Mouse (Mus musculus): ENCODE results near the gene Adamts3. TPM values are rescaled to one million over a fixed set of nuclear protein-coding genes. Genes with fewer than 3 reads are reported as not detected.

Gene Adamts3
- polyA plus RNA-seq, 2 experiments, result 0.98 to 1.2 TPM

DNA sequence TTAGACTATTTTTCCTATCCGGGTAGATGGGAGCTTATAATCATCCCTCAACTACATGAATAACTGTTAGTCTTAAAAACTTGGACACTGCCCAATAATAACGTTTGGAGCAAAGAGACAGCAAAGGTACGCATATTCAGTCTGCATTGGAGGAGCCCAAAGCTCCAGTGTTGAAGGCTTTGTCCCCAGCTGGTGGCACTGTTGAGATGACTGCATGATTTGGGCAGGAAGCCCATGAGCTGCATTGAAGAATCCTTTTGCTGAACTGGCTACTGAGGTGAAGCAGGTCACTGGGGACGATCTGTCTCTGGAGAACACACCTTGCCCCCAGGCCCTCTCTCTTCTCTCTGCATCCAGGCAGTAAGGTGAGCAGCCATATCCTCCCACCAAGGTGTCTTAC lies 43.5 kb downstream of the Adamts3 start:
- no peak for DNase-seq (ENCODE audit: low read depth in 3 of 3, low spot score in 3 of 3)
- H3K36me3 ChIP-seq (replicated peaks; ENCODE audit: control insufficient read depth, insufficient read depth, low read depth), result no peaks in the 10 kb centered on the region
- no peaks in the 10 kb centered on the region for H3K27me3 ChIP-seq (ENCODE audit: control insufficient read depth, insufficient read depth, low read length)
- H3K4me2 ChIP-seq (ENCODE audit: low read depth), result no peak overlapping the region
- peak; percentile 49 for TF ChIP-seq CTCF (IDR thresholded peaks at IDR 0.05; ENCODE audit: low read depth)
- TF ChIP-seq EP300 (IDR thresholded peaks at IDR 0.05; ENCODE audit: low read depth), result no peak
- H3K9me3 ChIP-seq (ENCODE audit: control insufficient read depth, low read length), result no peaks in the 10 kb centered on the region
- H3K4me3 ChIP-seq (ENCODE audit: insufficient read depth in 1 of 2, low read depth in 2 of 2, low read length in 2 of 2), result no peak overlapping the region
- 59% methylated on average over 4 of the region's 4 CpGs for WGBS (ENCODE audit: insufficient replicate concordance)
- ATAC-seq (ENCODE audit: insufficient read depth), result no peak
- no peak overlapping the region for H3K9ac ChIP-seq (replicated peaks)
- H3K4me1 ChIP-seq (replicated peaks; ENCODE audit: control insufficient read depth in 2 of 2, insufficient read depth in 2 of 2, low read length in 1 of 2), result no peaks in the 10 kb centered on the region
- H3K27ac ChIP-seq, result no peak overlapping the region

DNA sequence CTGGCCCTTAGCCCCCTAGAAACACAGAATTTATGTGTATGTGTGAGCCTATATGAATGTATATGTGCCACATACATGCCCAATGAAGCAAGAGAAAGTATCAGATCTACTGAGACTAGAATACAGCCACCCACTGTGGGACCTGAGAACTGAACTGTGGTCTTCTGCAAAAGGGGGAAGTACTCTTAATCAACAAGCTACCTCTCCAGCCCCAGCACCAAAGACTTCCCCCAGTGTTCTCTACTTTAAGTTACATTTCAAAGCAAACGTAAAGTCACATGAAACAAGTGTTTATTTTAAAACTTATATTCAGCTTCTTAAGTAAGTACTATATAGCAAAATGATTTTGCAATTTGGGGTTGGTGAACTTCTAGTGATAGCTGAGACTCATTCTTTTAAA lies 62.0 kb downstream of the Adamts3 start:
- no peak for TF ChIP-seq EP300 (IDR thresholded peaks at IDR 0.05; ENCODE audit: low read depth)
- no peak for TF ChIP-seq CTCF (IDR thresholded peaks at IDR 0.05; ENCODE audit: low read depth)
- no peaks in the 10 kb centered on the region for H3K9me3 ChIP-seq (ENCODE audit: control insufficient read depth, low read length)
- no peak overlapping the region for H3K4me2 ChIP-seq (ENCODE audit: low read depth)
- H3K27ac ChIP-seq, result no peak overlapping the region
- no peak for ATAC-seq (ENCODE audit: insufficient read depth)
- no peak overlapping the region for H3K4me3 ChIP-seq (ENCODE audit: insufficient read depth in 1 of 2, low read depth in 2 of 2, low read length in 2 of 2)
- no peaks in the 10 kb centered on the region for H3K27me3 ChIP-seq (ENCODE audit: control insufficient read depth, insufficient read depth, low read length)
- DNase-seq (ENCODE audit: low read depth in 3 of 3, low spot score in 3 of 3), result no peak
- H3K4me1 ChIP-seq (replicated peaks; ENCODE audit: control insufficient read depth in 2 of 2, insufficient read depth in 2 of 2, low read length in 1 of 2), result no peaks in the 10 kb centered on the region
- H3K9ac ChIP-seq (replicated peaks), result no peak overlapping the region
- H3K36me3 ChIP-seq (replicated peaks; ENCODE audit: control insufficient read depth, insufficient read depth, low read depth), result no peaks in the 10 kb centered on the region
- WGBS (ENCODE audit: insufficient replicate concordance), result 37% methylated on average over 1 of the region's 1 CpGs

DNA sequence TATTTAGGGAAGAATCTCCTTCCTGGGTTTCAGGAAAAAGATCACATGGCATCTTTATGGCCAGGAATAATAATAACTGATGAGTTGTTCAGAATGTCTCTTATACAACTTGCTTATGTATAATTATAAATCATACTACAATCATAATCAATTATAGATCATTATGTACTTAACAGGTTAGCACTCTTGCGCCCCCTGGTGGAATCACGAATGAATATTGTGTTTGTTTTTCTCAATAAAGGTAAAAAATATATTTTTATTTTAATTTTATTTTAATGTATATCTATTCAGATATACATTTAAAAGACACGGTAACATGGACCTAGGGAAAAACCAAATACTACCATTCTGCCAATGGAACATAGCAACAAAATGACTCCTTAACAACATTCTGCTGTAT lies 63.6 kb downstream of the Adamts3 start:
- Histone ChIP-seq H3K4me3 (ENCODE audit: insufficient read depth in 1 of 2, low read depth in 2 of 2, low read length in 2 of 2) (no peak overlapping the region), H3K4me2 (ENCODE audit: low read depth) (no peak overlapping the region), H3K27me3 (ENCODE audit: control insufficient read depth, insufficient read depth, low read length) (no peaks in the 10 kb centered on the region), H3K9me3 (ENCODE audit: control insufficient read depth, low read length) (no peaks in the 10 kb centered on the region), H3K27ac (no peak overlapping the region), H3K36me3 (replicated peaks; ENCODE audit: control insufficient read depth, insufficient read depth, low read depth) (no peaks in the 10 kb centered on the region), H3K9ac (replicated peaks) (no peak overlapping the region), H3K4me1 (replicated peaks; ENCODE audit: control insufficient read depth in 2 of 2, insufficient read depth in 2 of 2, low read length in 1 of 2) (no peaks in the 10 kb centered on the region)
- DNase-seq (ENCODE audit: low read depth in 3 of 3, low spot score in 3 of 3), result peak; percentile 11 to 27 (median 22)
- ATAC-seq (ENCODE audit: insufficient read depth), result no peak
- peak; percentile 37; the same call in 1 of the 2 replicates for TF ChIP-seq CTCF (IDR thresholded peaks at IDR 0.05; ENCODE audit: low read depth)
- TF ChIP-seq EP300 (IDR thresholded peaks at IDR 0.05; ENCODE audit: low read depth), result no peak
- 11% methylated on average over 3 of the region's 3 CpGs for WGBS (ENCODE audit: insufficient replicate concordance)

DNA sequence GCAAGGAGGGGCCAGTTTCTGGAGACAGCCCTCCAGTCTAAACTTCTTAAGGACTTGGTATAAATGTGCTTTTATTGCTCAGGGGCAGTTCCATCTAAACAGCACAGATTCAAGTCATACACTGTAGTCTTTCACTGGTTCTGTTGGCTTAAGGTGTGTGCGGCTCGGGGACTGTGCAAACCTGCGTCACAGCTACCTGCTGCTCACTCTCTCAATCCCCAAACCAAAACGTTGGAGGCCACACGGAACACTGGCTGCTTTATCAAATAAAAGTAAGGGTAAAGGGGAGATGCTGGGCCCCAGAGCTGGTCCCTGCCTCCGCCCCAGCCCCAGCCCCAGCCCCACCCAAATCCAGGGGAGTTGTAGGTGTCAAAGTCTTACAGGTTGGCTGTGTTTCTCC lies 66.5 kb downstream of the Adamts3 start:
- Histone ChIP-seq H3K36me3 (replicated peaks; ENCODE audit: control insufficient read depth, insufficient read depth, low read depth) (no peaks in the 10 kb centered on the region), H3K27me3 (ENCODE audit: control insufficient read depth, insufficient read depth, low read length) (no peaks in the 10 kb centered on the region), H3K9me3 (ENCODE audit: control insufficient read depth, low read length) (no peaks in the 10 kb centered on the region), H3K4me2 (ENCODE audit: low read depth) (no peak overlapping the region), H3K9ac (replicated peaks) (no peak overlapping the region), H3K27ac (no peak overlapping the region), H3K4me1 (replicated peaks; ENCODE audit: control insufficient read depth in 2 of 2, insufficient read depth in 2 of 2, low read length in 1 of 2) (no peaks in the 10 kb centered on the region), H3K4me3 (ENCODE audit: insufficient read depth in 1 of 2, low read depth in 2 of 2, low read length in 2 of 2) (no peak overlapping the region)
- TF ChIP-seq EP300 (IDR thresholded peaks at IDR 0.05; ENCODE audit: low read depth), result no peak
- TF ChIP-seq CTCF (IDR thresholded peaks at IDR 0.05; ENCODE audit: low read depth), result no peak
- DNase-seq (ENCODE audit: low read depth in 3 of 3, low spot score in 3 of 3) (no peak), ATAC-seq (ENCODE audit: insufficient read depth) (no peak)
- WGBS (ENCODE audit: insufficient replicate concordance), result 64% methylated on average over 6 of the region's 6 CpGs

DNA sequence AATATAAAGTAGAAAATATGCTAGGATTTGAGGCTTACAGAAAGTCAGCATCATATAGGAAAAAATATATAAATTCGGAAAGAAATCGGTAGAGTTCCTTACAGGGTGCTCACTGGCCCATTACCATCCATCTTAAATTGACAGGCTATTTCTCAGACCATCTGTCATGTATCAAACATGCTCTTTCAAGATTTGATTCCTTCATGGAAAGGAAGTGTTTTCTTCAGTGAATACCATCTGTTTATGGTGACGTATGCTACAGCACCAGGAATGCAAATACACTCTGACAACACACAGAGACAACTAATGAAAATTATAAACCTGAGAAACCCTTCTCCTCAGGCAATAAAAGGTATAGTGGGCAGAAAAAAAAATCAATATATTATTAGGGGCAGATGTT lies 68.6 kb downstream of the Adamts3 start:
- Histone ChIP-seq H3K9me3 (ENCODE audit: control insufficient read depth, low read length) (no peaks in the 10 kb centered on the region), H3K36me3 (replicated peaks; ENCODE audit: control insufficient read depth, insufficient read depth, low read depth) (no peaks in the 10 kb centered on the region), H3K27ac (no peak overlapping the region), H3K4me2 (ENCODE audit: low read depth) (no peak overlapping the region), H3K27me3 (ENCODE audit: control insufficient read depth, insufficient read depth, low read length) (no peaks in the 10 kb centered on the region), H3K9ac (replicated peaks) (no peak overlapping the region), H3K4me3 (ENCODE audit: insufficient read depth in 1 of 2, low read depth in 2 of 2, low read length in 2 of 2) (no peak overlapping the region), H3K4me1 (replicated peaks; ENCODE audit: control insufficient read depth in 2 of 2, insufficient read depth in 2 of 2, low read length in 1 of 2) (no peaks in the 10 kb centered on the region)
- ATAC-seq (ENCODE audit: insufficient read depth), result no peak
- 78% methylated on average over 3 of the region's 3 CpGs for WGBS (ENCODE audit: insufficient replicate concordance)
- TF ChIP-seq EP300 (IDR thresholded peaks at IDR 0.05; ENCODE audit: low read depth), result no peak
- TF ChIP-seq CTCF (IDR thresholded peaks at IDR 0.05; ENCODE audit: low read depth), result no peak
- no peak for DNase-seq (ENCODE audit: low read depth in 3 of 3, low spot score in 3 of 3)

All from liver, embryonic 14.5 days (tissue).